Mouse (Mus musculus) brain, embryonic 14.5 days (tissue): ENCODE measurements around the gene 2810021J22Rik.

ENCODE experiments used
- CTCF ChIP-seq: fragments of 200-500 bp; IDR thresholded peaks from 2 replicates; pipeline ENCODE4 v1.5.1; 2012; ENCODE audit warnings: inconsistent platforms, mild to moderate bottlenecking, moderate library complexity, borderline replicate concordance; ENCODE audit not compliant: insufficient read depth, insufficient read length; ENCODE audit errors: extremely low read depth
- POLR2A ChIP-seq: fragments of 200-500 bp; IDR thresholded peaks from 2 replicates; pipeline ENCODE4 v1.6.1; 2012; ENCODE audit warnings: mild to moderate bottlenecking, inconsistent platforms, borderline replicate concordance; ENCODE audit not compliant: poor library complexity, insufficient read depth, insufficient read length, severe bottlenecking; ENCODE audit errors: extremely low read depth

DNA sequence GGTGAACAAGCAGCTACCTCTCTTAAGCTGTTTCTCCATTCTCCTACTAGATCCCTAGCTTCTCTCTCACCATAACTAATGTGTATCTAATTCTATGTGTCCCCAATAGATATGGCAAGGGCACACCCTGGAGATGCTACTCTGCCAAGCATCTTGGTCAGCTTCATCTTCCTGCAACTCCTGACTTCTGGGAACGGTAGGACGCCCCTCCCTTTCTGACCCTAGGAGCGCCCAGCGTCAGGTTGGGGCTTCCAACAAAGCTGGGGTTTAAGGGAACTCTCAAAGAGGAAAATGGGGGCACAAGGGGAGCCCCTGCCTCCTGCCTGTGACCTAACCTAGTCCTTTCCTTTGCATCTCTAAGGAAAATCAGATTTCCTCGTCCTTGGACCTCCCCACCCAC lies 51.7 kb downstream of the 2810021J22Rik start:
- TF ChIP-seq CTCF (no peak), POLR2A (no peak)
